Mouse (Mus musculus) T-cell, adult 2 months (primary cell): ENCODE results near the gene Supt6.

Experiments
- DNase-seq: peaks from one replicate; pipeline ENCODE4 v3.0.0; 2022; ENCODE audit warnings: low spot score

Gene Supt6

GRCm38 (mm10) chr11:78182450-78182849 is 63.3 kb downstream of the Supt6 start:
- DNase-seq: no peak

DNA sequence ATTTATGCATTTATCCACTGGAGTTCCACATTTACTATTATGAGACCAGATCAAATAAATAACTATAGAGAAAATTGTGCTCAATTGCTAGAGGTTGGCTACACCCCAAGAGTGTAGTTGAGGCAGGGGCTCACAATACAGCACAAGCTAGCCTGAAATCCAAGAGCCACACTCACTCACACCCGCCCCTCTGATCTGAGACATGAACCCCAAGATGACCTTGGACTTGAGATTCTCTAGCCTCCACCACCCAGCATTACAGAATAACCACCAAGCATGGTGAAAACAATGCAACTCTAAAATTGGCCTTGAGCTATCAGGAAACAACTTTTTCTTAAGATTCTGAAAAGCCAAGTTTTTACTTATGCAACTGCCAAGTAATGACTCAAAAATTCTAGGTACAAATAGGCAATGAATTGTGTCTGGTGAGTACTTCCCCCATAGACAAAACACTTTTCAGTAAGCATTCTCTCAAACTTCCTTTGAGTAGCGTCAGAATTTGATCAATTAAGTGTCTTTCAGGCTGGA is 63.9 kb downstream of the Supt6 start:
- DNase-seq: no peak

GRCm38 (mm10) chr11:78180081-78180761 is 65.6 kb downstream of the Supt6 start:
- no peak for DNase-seq

DNA sequence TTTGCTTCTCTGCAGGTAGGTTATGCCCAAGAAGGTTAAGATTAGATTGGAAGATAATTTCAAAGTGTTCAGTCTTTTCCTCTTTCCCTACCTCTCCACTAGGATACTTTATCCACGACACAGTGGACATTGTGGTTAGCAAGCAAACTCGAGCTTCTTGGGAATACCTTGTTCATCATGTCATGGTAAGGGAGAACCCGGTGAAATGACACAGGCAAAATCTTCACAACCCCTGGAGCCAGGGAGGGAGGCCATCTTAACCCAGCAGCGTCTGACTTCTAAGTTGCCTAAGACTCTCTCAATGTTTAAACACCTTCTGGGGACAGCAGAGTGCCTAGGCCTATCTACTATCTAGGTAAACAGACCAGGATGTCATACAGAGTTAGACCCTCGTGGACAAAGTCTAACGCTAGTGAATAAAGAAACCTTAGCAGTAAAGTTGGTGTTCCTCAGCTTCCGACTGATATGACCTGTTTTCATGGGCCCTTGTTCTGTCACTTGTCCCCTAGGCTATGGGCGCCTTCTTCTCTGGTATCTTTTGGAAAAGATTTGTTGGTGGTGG is 66.3 kb downstream of the Supt6 start:
- no peak for DNase-seq

DNA sequence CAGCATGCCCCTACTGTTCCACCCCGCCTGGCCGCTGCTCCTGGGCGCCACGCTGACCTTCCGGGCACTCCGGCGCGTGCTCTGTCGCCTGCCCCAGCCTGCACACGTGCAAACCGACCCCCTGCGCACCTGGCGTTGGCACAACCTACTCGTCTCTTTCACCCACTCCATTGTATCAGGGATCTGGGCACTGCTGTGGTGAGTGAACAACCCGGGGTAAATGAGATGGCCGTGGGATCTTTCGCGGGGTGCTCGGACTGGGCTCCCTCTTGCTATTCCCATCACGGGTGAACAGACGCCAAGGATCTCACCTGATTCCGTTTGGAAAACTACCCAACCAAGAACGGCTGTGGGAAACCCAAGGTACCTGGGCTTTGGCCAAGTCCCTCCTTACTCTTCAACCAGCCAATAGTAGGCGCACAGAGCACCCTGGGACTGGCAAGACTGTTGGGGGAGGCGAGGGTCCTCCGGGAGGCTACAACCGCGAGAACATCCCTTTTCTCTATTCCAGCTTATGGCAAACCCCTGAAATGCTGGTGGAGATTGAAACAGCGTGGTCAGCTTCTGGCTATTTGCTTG is 66.8 kb downstream of the Supt6 start:
- DNase-seq: no peak

GRCm38 (mm10) chr11:78177903-78178858 is 67.6 kb downstream of the Supt6 start:
- DNase-seq: peak; percentile 87

DNA sequence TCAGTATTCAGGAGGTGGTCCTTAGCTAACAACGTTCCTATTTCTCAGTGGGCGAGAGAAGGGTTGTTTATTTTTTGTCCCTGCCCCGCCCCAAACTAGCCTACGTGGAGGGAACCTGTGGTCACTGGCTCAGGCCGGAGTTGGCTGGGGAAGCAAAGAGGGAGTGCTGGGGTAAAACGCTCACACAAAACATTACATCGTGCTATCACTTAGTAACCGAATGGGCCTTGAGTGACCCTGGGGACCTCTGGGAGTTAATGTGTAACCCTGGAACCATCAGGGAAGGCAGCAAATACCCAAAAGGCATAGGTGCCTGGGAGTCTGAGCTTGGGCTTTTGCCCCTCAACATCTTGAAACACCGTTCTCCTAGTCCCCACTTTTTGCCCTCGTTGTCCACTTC is 68.3 kb downstream of the Supt6 start:
- no peak for DNase-seq

- peak; percentile 51 for DNase-seq
Measured at GRCm38 (mm10) chr11:78176905-78177331, 68.9 kb downstream of the Supt6 start.

- DNase-seq: peak; percentile 89
Measured at GRCm38 (mm10) chr11:78176402-78176862, 69.4 kb downstream of the Supt6 start, which contains the start of the genes Nek8 and Tlcd1. Nek8 (minus strand) TSS chr11:78176675. Tlcd1 (plus strand) TSS chr11:78176711.

DNA sequence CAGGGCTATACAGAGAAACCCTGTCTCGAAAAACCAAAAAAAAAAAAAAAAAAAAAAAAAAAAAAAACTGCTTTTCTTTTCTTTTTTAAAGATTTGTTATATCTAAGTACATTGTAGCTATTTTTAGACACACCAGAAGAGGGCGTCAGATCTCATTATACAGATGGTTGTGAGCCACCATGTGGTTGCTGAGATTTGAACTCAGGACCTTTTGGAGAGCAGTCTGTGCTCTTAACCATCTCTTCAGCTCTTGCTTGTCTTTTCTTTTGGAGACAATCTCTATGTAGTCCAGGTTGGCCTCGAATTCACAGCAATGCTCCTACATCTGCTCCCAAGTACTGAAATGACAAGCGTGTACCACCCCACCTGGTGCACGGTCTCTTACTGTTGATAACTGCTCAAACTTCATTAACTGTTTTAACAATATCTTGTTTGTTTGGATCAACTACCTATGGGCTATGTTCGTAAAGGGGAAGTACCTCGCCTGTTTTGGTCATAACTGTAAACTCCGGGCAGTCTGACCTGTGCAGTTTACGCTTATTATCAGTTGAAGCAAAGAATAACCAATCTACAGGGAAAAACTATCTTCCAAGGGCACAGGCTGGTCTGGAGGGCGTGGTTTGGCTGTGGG is 69.9 kb downstream of the Supt6 start:
- DNase-seq: no peak

DNA sequence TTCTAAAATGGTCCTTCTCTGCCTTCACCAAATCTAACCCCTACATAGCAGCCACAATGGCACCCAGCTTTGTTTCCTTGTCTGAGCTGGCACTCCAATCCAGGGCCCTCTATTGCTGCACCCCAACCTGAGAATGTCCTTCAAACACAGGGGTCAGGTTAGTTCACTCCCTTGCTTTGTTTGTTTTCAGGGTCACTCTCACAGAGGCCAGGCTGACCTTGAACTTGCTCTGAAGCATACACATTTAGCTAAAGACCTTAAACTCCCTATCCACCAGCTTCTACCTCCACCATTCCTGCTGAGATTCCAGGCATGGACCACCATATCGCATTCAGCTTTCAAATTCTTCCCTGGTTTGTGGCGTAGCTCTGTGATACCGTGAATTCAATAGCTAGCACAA is 71.3 kb downstream of the Supt6 start:
- no peak for DNase-seq

DNA sequence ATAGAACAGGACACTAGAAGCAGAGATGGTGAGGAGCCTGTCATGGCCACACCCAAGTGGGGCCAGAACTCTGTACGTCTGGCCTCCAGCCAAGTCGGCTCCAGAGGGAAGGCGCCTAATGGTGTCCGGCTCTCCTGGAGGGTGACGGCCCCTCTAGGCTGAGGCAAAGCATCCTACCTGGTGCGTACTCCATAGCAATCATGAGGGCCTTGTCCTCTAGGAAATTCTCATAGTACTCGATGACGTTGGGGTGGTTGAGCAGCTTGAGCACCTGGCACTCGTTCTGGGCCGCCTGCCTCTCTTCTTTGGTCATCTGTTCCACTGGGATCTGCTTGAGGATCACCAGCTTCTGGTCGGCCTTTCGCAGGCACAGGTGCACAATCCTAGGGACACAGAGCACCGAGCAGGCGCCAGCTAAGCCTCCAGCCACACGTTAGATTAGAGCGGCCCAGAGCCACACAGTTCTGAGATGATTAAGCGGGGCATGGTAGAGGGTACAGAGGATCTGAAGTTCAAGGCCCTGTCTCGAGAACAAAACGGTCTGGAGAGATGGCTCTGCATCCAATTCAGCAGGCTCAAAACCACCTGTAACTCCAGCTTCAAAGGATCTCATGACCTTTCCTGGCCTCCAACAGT is 72.9 kb downstream of the Supt6 start:
- DNase-seq: no peak

DNA sequence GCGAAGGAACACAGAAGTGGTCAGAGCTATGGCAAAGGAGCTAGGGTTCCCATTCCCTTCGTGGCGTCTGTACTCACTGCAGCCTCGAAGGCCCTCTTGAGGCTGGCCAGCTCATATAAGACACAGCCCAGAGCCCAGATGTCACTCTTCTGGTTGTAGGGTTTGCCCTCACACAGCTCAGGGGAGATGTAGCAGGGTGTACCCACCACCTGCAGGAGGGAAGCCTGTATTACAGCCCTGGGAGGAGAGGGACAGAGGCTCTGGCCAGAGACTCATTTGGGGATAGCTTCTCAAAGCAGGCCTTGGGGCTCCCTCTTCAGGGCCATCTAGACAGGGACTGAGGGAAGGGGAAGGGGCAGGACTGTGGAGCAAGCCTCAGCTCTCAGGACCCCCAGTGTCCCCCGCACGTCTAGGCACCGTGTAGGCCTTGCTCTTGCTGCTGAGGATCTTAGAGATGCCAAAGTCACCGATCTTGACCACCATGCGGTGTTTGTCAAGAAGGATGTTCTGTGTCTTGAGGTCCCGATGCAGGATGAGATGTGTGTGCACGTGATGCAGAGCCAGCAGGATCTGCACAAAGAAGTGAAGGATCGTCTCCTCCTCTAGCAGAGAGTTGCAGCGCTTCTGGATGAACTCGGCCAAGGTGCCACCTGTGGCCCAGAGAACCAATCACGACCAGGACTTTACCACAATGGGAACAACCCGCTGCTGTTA is 73.6 kb downstream of the Supt6 start:
- DNase-seq: no peak

GRCm38 (mm10) chr11:78171328-78171727 is 74.5 kb downstream of the Supt6 start:
- DNase-seq: no peak

DNA sequence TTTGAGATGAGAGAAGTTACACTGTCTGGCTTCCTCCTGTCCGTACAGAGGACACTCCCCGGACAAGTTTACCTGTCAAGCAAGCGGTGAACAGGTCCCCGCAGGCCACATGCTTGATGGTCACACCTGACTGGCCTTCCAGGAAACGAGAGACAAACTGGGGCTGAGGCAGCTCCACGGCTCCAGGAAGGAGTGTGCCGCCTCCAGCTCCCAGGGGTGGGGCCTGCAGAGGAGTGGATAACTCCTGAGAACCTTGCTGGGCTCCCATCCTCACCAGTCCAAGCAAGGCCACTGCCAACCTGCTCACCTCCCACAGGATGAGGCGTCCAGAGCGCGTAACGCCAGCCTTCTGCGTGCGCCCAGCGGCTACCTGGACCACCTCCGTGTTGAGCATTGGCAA is 75.5 kb downstream of the Supt6 start:
- DNase-seq: no peak

DNA sequence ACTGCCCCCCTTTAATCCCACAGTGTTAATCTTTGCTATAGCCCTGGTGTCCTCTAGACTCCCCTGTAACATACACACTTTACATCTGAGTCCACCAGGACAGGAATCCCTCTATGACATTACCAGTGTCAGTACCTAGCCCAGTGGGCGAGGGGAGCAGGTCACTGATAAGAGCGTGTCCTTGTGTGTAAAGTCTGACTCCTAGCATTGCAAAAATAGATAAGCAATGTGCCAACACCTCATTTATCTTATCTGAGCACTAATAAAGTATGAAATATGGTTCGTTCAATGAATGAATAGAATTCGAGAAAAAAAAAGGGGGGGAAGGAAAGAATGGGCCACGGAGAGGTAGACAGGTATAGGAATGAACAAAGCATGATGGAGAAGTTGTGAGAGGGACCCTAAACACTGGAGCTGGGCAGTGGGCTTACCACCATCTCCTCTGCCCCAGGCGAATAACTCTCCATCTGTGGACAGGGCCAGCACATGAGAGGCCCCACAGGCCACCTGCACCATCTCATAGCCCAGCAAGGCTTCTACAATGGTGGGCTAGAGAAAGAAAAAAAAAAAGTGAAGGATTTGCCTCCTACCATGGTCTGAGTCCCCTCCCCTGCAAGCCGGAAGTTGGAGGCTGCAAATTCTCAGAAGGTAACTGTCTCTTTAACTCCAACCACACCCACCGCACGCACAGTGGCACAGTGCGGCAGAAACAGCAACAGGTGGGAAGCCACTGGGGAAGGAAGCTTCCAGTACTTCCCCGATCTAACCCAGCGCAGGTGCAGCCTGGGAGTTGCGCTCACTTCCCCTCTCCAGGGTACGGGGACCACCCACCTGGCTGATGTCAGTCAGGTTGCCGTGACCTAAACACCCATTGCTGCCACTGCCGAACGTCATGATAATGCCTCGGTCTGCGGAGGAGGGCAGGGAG is 77.0 kb downstream of the Supt6 start:
- DNase-seq: peak; percentile 75

DNA sequence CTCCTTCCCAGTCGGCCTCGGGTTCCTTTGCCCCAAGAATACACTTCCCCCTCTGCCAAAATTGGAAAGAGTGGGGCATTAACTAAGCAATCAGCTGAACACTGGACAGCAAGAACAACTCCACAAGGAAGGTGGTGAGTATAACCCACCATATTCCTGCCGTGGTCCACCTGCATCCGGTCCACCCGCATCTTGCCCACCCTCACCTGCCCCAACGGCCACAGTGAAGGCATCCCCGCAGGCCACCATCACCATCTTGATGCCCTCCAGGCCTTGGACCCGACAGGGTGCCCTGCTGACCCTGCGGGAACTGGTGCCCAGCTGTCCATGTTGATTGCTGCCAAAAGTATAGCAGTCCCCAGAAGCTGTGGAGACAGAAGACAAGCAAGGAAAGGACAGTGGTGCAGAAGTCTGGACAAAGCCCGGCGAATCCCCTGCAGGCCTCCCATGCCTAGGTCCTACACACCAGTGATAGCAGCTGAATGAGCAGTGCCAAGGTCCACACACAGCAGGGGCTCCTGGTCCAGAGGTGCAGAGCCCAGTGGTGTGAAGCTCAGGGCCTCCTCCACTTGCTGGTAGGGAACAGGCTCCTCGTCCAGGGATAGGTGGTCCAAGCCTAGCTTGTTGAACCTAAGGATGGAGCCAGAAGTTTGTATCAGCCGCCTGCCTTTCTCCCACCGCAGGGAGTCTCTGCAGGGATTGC is 78.4 kb downstream of the Supt6 start:
- no peak for DNase-seq

- DNase-seq: no peak
Measured at GRCm38 (mm10) chr11:78166640-78167039, 79.1 kb downstream of the Supt6 start.

GRCm38 (mm10) chr11:78166161-78166560 is 79.6 kb downstream of the Supt6 start:
- no peak for DNase-seq
